Mouse (Mus musculus): ENCODE measurements at regions not wholly inside any gene's neighbourhood (a gene's known extent, or its start where the extent isn't known, plus 50 kb on each side); places are given as distances from the start of the nearest gene placed in this dataset.

DNA sequence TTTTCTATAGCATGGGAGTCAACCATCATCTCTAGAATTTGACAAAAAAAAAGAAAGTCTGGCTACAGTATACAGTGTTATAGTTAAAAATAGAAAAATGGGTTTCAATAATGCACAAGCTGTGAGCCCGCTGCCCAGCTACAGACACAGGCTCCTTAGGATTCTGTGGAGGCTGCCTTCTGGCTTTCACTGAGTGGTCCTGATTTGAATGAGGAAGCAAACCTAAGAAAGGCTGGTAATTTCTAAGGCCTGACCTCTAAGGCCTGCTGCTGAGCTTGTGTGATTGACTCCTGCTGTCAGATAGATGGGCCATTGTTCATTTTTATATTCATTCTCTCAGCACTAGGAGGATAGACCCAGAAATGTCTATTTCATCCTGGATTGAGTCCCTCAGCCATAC, 67.7 kb downstream of the Alg10b start:
- TF ChIP-seq GATA4 (IDR thresholded peaks at IDR 0.05; ENCODE audit: insufficient replicate concordance, low read length), result no peak

DNA sequence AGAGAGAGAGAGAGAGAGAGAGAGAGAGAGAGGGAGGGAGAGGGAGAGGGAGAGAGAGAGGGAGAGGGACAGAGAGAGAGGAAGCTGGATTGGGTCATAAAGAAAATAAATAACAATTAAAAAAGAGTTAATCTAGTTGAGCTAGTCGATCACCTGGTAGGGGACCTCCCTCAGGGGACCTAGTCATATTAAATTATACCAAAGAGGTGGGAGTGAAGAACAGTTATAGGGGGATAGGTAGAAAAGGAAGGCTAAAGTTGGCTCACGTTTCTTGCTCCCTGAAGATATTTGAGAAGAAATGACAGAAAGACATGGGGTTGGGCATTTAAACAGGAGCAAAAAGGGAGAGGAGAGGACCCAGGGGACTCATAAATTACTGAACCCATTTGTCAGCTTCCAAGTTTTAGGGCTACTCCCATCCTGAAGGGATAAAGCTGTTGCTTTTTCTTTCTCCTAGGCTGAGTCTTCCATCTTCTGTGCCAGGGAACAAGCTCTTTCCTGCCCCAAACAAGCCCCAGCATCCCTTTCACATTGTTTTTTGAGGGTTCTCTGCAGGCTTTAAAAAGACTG, 70.3 kb downstream of the Alg10b start:
- TF ChIP-seq GATA4 (IDR thresholded peaks at IDR 0.05; ENCODE audit: insufficient replicate concordance, low read length), result no peak

DNA sequence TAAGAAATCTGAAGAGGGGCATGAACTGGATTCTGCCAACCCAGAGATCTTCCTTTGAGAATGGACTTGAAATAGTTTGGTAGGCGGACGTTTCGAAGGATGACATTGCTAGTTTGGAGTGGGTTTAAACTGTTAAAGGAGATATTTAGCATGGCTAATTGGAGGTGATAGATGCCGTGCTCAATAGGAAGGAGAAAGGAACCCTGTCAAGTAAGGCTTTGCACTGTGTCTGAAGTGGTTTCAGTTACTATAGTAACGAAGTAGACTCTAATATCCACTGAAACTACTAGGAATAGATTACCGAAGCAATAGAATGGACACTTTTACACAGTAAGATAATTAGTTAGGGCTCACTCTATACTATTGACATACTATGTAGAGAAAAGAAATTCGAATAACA, 74.5 kb downstream of the Alg10b start:
- no peak for TF ChIP-seq GATA4 (IDR thresholded peaks at IDR 0.05; ENCODE audit: insufficient replicate concordance, low read length)

DNA sequence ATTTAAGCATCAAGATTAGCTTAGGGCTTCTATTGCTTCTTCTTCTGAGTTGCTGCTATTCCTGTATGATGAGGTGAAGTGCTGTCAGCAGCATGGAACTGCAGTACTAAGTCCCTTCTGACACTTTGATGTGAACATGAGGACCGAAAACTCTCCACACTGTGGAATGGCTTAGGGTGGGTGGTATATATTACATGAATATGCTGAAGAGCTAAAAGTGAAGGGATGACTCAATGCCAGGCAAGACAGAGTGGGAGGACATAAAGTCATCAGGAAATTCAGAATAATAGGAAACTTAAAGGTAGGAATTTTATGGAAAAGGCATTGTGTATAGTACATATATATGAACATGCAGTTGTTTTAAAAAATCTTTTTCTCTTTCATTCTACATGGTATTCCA, 79.3 kb downstream of the Alg10b start:
- no peak for TF ChIP-seq GATA4 (IDR thresholded peaks at IDR 0.05; ENCODE audit: insufficient replicate concordance, low read length)

DNA sequence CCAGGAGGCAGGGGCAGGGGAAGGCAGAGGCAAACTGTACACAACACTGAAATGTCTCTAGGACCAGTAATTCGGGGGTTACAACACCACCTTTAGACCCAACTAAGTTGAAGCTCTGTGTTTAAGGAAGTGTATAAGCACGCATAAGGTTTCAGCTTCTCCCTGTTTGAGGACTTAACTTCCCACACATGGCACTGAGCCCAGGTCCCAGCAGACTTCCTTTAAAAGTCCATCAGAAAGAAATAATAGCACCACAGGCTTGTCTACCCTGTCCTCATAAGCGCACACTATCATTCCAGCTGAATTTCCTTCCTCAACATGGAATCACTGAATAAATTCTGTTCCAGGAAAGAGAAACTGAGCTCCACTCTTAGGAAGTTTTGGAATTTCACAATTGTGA, 80.9 kb downstream of the Alg10b start:
- TF ChIP-seq GATA4 (IDR thresholded peaks at IDR 0.05; ENCODE audit: insufficient replicate concordance, low read length), result no peak

DNA sequence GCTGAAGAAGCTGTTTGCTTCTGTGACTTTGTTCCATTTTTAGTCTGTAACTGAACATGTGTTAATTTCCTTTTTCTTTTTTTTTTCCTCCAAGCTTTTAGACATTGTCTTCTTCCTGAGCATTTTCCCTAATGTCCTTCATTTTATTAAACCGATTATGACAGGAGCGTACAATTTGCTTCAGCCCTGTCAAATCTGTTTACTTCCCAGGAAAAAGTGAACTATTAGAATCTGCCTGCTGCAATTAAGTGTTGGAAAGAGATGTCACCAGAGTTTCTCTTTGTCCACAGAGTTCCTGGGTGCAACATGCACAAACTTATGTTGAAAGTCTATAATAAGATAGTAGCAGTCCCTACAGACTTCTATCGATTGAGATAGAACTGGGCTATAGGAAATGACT, 82.8 kb downstream of the Alg10b start:
- no peak for TF ChIP-seq GATA4 (IDR thresholded peaks at IDR 0.05; ENCODE audit: insufficient replicate concordance, low read length)

DNA sequence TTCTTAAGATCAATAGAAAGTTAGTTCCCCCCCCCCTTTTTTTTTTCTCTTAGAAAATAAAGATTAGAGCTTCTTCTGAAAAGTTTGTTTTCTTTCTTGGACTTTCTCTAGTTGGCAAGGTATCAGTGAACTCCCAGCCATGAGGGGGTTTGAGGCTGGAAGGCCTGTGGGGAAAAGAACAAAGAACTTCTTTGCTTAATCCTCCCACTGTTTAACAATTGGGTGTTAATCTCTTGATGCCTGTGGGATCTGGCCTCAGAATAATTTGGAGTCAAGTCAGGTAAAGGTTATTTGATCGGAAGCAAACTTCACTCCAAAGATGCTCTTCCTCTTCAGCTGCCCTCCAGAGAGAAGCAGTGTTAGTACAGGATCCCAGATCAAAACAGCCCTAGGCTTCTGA, 84.8 kb downstream of the Alg10b start:
- no peak for TF ChIP-seq GATA4 (IDR thresholded peaks at IDR 0.05; ENCODE audit: insufficient replicate concordance, low read length)

DNA sequence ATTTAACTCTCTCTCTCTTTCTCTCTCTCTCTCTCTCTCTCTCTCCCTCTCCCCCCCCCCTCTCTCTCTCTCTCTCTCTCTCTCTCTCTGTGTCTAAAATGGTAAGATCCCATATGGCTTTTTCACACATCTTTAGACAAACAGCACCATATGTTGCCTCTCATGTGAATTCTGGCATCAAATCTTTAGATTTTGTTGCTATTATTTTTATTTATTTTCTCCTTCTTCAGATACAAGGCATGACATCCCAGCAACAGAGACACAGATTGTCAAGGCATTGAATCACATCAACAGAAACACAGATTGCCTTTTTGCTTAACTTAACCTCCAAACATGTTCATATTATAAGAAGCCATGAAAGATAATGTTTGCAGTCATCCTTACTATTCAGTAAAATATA, 85.6 kb downstream of the Alg10b start:
- no peak for TF ChIP-seq GATA4 (IDR thresholded peaks at IDR 0.05; ENCODE audit: insufficient replicate concordance, low read length)

DNA sequence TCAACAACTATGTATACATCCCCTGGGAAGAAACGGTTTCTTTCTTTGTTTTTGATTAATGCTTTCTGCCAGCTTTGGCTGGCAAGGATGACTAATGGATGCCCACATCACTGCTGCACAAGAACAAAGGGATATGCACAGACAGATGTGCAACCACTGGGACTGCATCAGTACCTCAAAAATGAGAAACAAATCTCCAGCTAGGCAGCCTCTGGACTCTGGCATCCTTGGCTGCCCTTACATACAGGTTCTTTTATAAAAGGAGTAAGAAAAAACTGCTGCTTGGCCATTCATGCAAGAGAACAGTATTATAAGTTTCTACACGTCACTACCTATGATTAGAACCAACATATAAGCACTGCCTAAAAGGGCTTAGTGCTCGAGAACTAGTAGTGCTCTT, 97.7 kb downstream of the Alg10b start:
- TF ChIP-seq GATA4 (IDR thresholded peaks at IDR 0.05; ENCODE audit: insufficient replicate concordance, low read length), result no peak

DNA sequence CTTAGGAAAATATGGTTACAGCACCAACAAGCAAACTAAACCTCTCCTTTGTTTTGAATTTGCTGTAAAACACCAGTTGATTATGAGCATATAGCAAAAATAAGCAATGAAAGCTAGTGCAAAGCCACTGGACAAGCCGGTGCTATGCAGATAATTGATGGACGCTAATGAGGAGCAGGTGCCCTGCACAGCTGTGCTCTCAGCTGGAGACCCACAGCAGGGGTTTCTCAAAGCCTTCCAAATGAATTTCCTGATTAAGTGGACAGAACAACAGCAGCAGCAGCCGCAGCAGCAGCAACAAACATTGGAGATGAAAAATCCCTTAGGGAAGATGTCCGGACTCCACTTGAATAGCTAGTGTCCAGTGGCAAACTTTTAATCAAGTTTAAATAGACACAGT, 109.2 kb downstream of the Alg10b start:
- TF ChIP-seq GATA4 (IDR thresholded peaks at IDR 0.05; ENCODE audit: insufficient replicate concordance, low read length), result no peak

DNA sequence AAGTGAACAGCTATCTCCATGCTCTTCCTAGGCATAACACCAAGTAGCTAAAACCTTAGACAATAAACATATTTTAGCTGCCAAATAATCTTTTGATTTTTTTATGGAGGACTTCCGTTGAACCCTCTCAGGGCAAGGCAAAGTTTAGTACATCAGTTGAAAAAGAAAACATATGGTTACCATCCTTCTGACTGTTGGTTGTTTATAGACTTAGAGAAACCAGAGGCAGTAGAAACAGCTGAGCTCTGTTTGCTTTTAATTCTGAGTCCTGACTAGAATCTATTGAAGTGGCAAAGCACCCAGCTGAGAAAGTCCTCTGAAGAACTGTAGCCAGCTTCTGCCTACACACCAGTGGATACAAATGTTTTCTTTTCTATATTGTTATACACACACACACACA, 109.7 kb downstream of the Alg10b start:
- TF ChIP-seq GATA4 (IDR thresholded peaks at IDR 0.05; ENCODE audit: insufficient replicate concordance, low read length), result no peak

DNA sequence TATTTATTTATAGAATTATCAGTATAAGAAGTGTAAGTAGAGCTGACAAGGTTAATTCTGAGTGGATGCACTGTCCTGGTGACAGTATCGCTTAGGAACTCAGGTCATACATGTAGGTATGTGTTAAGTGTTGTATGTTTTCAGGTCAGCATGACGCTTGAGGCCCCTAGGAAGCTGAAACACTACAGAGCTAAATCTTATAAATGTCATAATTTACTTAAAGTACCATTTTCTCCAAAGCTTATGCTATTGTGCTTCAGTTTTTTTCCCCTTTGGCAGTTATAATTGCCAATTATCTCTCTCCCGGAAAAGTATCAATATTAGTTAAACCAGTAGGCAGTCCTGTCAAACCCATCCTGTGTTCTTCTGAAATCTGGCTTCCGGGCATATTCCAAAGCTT, 110.3 kb downstream of the Alg10b start:
- no peak for TF ChIP-seq GATA4 (IDR thresholded peaks at IDR 0.05; ENCODE audit: insufficient replicate concordance, low read length)

DNA sequence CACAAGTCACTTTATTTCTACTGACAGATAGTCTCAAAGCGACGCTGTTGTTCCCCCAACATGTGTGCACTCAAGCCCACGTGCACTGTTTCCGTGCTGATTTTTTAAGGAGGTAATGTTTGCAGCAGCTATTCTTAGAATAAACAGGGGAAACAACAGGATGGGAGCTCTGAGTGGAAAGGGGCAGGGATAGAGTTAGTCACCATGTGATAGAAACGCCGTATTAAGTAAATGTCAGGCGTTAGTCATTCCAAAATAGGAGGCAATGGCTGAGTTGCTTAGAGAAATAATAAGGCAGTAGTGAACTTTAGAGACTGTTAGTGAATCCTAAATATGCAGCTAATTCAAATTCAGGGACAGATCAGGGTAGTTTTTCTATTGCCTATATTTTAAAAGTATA, 111.4 kb downstream of the Alg10b start:
- TF ChIP-seq GATA4 (IDR thresholded peaks at IDR 0.05; ENCODE audit: insufficient replicate concordance, low read length), result no peak

DNA sequence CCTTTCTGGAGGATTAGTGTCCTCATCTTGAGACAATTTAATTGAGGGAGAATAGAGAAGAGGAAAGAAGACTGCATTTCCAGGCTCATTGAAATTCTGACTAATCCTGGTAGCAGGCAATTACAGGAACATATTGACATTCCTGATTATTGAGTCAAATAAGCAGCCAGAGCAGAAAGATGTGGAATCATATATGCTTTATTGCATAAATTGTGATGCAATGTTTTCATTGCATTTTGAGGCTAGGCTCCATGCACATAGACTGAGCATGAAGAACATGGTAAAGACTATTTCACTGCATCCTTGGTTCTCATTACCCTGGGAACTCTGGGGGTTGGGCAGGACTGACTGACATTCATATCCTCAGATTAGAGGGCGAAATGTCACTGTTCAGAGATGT, 116.0 kb downstream of the Alg10b start:
- TF ChIP-seq GATA4 (IDR thresholded peaks at IDR 0.05; ENCODE audit: insufficient replicate concordance, low read length), result no peak

DNA sequence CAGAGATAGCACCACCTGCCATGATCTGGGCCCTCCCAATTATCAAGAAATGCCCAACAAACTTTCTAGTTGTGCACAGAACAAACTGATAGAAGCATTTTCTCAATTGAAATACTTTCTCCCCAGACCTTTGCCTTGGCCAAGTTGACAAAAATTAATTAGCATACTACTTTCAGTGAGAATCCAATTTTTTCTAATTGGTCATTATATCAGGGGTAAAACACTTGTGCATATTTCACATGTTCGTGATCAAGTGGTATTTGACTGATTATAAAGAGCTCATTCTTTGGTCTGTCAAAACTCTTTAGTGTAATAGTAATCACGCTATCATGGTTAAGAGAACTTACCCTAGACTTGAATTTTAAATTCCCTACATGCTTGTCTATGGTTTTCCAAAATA, 117.2 kb downstream of the Alg10b start:
- TF ChIP-seq GATA4 (IDR thresholded peaks at IDR 0.05; ENCODE audit: insufficient replicate concordance, low read length), result no peak

DNA sequence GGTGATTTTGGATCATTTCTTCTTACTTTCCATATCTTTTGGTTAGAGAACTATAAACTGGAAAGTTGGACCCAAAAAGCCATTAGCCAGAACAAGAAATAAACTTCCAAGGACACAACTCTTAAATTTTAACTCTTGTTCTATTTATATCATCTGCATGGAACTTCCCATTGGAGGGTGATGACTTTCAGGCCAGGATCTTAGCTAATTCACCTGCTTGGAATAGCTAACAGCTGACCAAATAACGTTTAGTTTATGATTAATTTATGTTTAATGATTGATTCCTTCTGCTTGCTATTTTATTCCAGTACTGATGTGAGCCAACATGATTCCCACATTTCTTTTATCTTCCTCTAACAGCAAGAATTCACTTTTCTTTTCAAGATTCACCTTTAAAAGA, 119.7 kb downstream of the Alg10b start:
- no peak for TF ChIP-seq GATA4 (IDR thresholded peaks at IDR 0.05; ENCODE audit: insufficient replicate concordance, low read length)

DNA sequence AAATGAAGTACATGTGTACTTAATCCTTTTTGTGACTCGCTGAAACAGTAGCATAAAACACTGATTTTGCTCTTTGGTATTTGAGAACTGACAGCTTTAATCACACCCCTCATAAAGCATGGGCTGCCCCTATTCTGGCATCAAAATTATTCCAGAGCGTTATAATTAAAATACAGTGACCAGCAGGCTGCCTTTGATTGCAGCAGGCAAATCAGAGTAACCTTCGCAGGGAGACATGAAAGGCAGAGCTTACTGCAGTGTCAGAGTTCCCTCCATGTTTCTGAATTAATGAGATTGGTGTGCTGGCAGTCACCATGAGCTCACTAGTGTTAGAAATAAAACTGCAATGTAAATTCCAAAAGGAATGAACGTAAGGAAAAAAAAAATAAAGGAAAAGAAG, 120.8 kb downstream of the Alg10b start:
- TF ChIP-seq GATA4 (IDR thresholded peaks at IDR 0.05; ENCODE audit: insufficient replicate concordance, low read length), result no peak

DNA sequence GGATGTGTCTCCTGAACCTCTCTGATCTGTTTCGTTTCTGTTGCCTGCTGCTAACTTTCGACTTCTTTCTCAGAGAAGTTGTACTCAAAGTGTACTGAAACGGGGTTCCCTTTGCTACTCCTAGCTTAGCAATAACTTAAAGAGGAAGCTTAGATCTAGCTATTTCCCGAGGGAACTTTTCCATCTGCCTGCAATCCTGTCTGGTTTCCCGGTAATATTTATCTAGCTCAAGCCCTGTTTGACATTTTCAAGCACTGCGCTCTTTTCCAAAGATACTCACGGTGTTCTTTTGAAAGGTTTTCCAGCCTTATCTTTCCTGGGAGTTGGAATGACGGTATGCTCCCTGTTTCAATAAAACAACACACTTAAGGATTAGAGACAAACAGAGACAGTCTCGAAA, 122.1 kb downstream of the Alg10b start:
- peak; percentile 31; the same call in 1 of the 2 replicates for TF ChIP-seq GATA4 (IDR thresholded peaks at IDR 0.05; ENCODE audit: insufficient replicate concordance, low read length)

Measured in liver, adult (tissue).